Mouse (Mus musculus): Measurements from ENCODE around the gene Caprin2.

- TF ChIP-seq CTCF (IDR thresholded peaks at IDR 0.05; ENCODE audit: borderline replicate concordance, insufficient read depth, low read length), result no peak
- no peak for TF ChIP-seq POLR2A (IDR thresholded peaks at IDR 0.05; ENCODE audit: low read depth, low read length)
These were observed 50.4 kb downstream of the Caprin2 start for GRCm38 (mm10) chr6:148845629-148846028.

All from embryonic fibroblast, embryonic 13.5 days (primary cell).